Mouse (Mus musculus) liver, adult 2 months (tissue): ENCODE measurements around the gene Ggcx.

Experiments used
- CTCF ChIP-seq: fragments of 200-500 bp; IDR thresholded peaks from 2 replicates; pipeline ENCODE4 v1.5.1; 2011; ENCODE audit warnings: low read depth, low read length, control low read depth
- POLR2A ChIP-seq: fragments of 200-500 bp; IDR thresholded peaks from 2 replicates; pipeline ENCODE4 v1.6.1; 2011; ENCODE audit warnings: low read length, control low read depth; ENCODE audit not compliant: insufficient read depth; ENCODE audit errors: extremely low read depth

GRCm38 (mm10) chr6:72460036-72460801, 46.1 kb downstream of the Ggcx start:
- TF ChIP-seq CTCF (no peak), POLR2A (no peak)
